Mouse (Mus musculus): ENCODE results near the gene Gm49337.

- TF ChIP-seq POLR2A (IDR thresholded peaks at IDR 0.05; ENCODE audit: borderline replicate concordance, insufficient read depth, low read length) (no peak), CTCF (IDR thresholded peaks at IDR 0.05; ENCODE audit: borderline replicate concordance, insufficient read depth, low read depth, low read length) (no peak)
These were observed 8.9 kb downstream of the Gm49337 start for GRCm38 (mm10) chr4:116182079-116182478.

All from cerebellum, adult 2 months (tissue).